Mouse (Mus musculus) neural tube, embryonic 15.5 days (tissue): ENCODE measurements at regions not wholly inside any gene's neighbourhood (a gene's known extent, or its start where the extent isn't known, plus 50 kb on each side); places are given as distances from the start of the nearest gene placed in this dataset.

Source experiments
- ATAC-seq: fragments of 200-750 bp; cut with Nextera tagmentation; 2 replicates; pipeline ENCODE4 v1.8.0; 2017; ENCODE audit warnings: mild to moderate bottlenecking, moderate TSS enrichment, moderate library complexity; ENCODE audit not compliant: low FRiP score
- H3K27ac ChIP-seq: fragments of 300-500 bp; sonication (generic); replicated peaks from 2 replicates; pipeline ENCODE4 v1.5.1; 2015; ENCODE audit warnings: mild to moderate bottlenecking, inconsistent platforms
- H3K27me3 ChIP-seq: fragments of 300-500 bp; sonication (generic); replicated peaks from 2 replicates; pipeline ENCODE4 v1.6.1; 2015; ENCODE audit warnings: inconsistent platforms
- H3K36me3 ChIP-seq: fragments of 300-500 bp; sonication (generic); 2 replicates; pipeline ENCODE4 v1.6.1; 2015; ENCODE audit warnings: inconsistent platforms
- H3K4me1 ChIP-seq: fragments of 300-500 bp; sonication (generic); 2 replicates; pipeline ENCODE4 v1.6.1; 2015; ENCODE audit warnings: inconsistent platforms
- H3K4me2 ChIP-seq: fragments of 300-500 bp; sonication (generic); 2 replicates; pipeline ENCODE4 v1.6.1; 2015; ENCODE audit warnings: inconsistent platforms, mild to moderate bottlenecking, moderate library complexity
- H3K4me3 ChIP-seq: fragments of 300-500 bp; sonication (generic); replicated peaks from 2 replicates; pipeline ENCODE4 v1.5.1; 2015; ENCODE audit warnings: mild to moderate bottlenecking, inconsistent platforms
- H3K9ac ChIP-seq: fragments of 300-500 bp; sonication (generic); replicated peaks from 2 replicates; pipeline ENCODE4 v1.6.1; 2015; ENCODE audit warnings: mild to moderate bottlenecking, inconsistent platforms
- H3K9me3 ChIP-seq: fragments of 300-500 bp; sonication (generic); replicated peaks from 2 replicates; pipeline ENCODE4 v1.6.1; 2016; ENCODE audit warnings: inconsistent platforms
- WGBS: fragments of 180-500 bp; shearing (Covaris S2); methylation state at CpG from one replicate; pipeline ENCODE4 v1.1.7; 2015; ENCODE audit warnings: mixed read lengths; 5-methylcytosine and 5-hydroxymethylcytosine counted together

- 59% methylated on average over 3 of the region's 3 CpGs for WGBS
- peak; percentile 53; the same call in 1 of the 2 replicates for ATAC-seq
Measured at GRCm38 (mm10) chr7:125308433-125308832, 136.0 kb upstream of the Kdm8 start.

GRCm38 (mm10) chr7:125310971-125311370 lies 133.5 kb upstream of the Kdm8 start:
- no peak for ATAC-seq
- H3K9ac ChIP-seq, result no peak overlapping the region
- H3K27me3 ChIP-seq, result no peaks in the 10 kb centered on the region
- no peaks in the 10 kb centered on the region for H3K9me3 ChIP-seq
- no peak overlapping the region for H3K27ac ChIP-seq
- peaks cover 9% of the 10 kb centered on the region; the same call in 1 of the 2 replicates for H3K4me1 ChIP-seq
- H3K36me3 ChIP-seq, result no peaks in the 10 kb centered on the region
- WGBS, result 57% methylated on average over 4 of the region's 4 CpGs
- H3K4me3 ChIP-seq, result no peak overlapping the region
- H3K4me2 ChIP-seq, result no peak overlapping the region

More at GRCm38 (mm10) chr7:125308433-125308832, 136.0 kb upstream of the Kdm8 start:
- H3K4me2 ChIP-seq, result no peak overlapping the region
- H3K4me1 ChIP-seq, result peaks cover 9% of the 10 kb centered on the region; the same call in 1 of the 2 replicates
- H3K9ac ChIP-seq, result no peak overlapping the region
- no peak overlapping the region for H3K27ac ChIP-seq
- H3K9me3 ChIP-seq, result no peaks in the 10 kb centered on the region
- no peaks in the 10 kb centered on the region for H3K36me3 ChIP-seq
- H3K27me3 ChIP-seq, result no peaks in the 10 kb centered on the region
- H3K4me3 ChIP-seq, result no peak overlapping the region

GRCm38 (mm10) chr7:125313604-125314003 lies 130.9 kb upstream of the Kdm8 start:
- no peaks in the 10 kb centered on the region for H3K36me3 ChIP-seq
- no peak overlapping the region for H3K4me2 ChIP-seq
- H3K27ac ChIP-seq, result no peak overlapping the region
- H3K27me3 ChIP-seq, result no peaks in the 10 kb centered on the region
- WGBS, result 74% methylated on average over 3 of the region's 3 CpGs
- peaks cover 9% of the 10 kb centered on the region; the same call in 1 of the 2 replicates for H3K4me1 ChIP-seq
- no peak overlapping the region for H3K9ac ChIP-seq
- H3K4me3 ChIP-seq, result no peak overlapping the region
- no peaks in the 10 kb centered on the region for H3K9me3 ChIP-seq
- ATAC-seq, result no peak

GRCm38 (mm10) chr7:125334769-125335168 lies 109.7 kb upstream of the Kdm8 start:
- H3K36me3 ChIP-seq, result no peaks in the 10 kb centered on the region
- H3K27ac ChIP-seq, result no peak overlapping the region
- ATAC-seq, result no peak
- H3K27me3 ChIP-seq, result peaks cover 19% of the 10 kb centered on the region; the same call in 1 of the 2 replicates
- no peak overlapping the region for H3K9ac ChIP-seq
- H3K9me3 ChIP-seq, result no peaks in the 10 kb centered on the region
- no peak overlapping the region for H3K4me2 ChIP-seq
- peaks cover 14% of the 10 kb centered on the region for H3K4me1 ChIP-seq
- WGBS, result 63% methylated on average over 2 of the region's 2 CpGs
- H3K4me3 ChIP-seq, result no peak overlapping the region

- H3K27ac ChIP-seq, result no peak overlapping the region
- peaks cover 24% of the 10 kb centered on the region for H3K4me1 ChIP-seq
- WGBS, result 30% methylated on average over 3 of the region's 3 CpGs
- no peaks in the 10 kb centered on the region for H3K9me3 ChIP-seq
- no peaks in the 10 kb centered on the region for H3K36me3 ChIP-seq
- H3K27me3 ChIP-seq, result peaks cover 19% of the 10 kb centered on the region; the same call in 1 of the 2 replicates
- ATAC-seq, result peak; percentile 84
- H3K4me3 ChIP-seq, result no peak overlapping the region
- H3K9ac ChIP-seq, result no peak overlapping the region
- H3K4me2 ChIP-seq, result no peak overlapping the region
Measured at GRCm38 (mm10) chr7:125335586-125336165, 108.8 kb upstream of the Kdm8 start.

- H3K36me3 ChIP-seq, result no peaks in the 10 kb centered on the region
- H3K27me3 ChIP-seq, result peaks cover 13% of the 10 kb centered on the region; the same call in 1 of the 2 replicates
- ATAC-seq, result no peak
- peaks cover 29% of the 10 kb centered on the region for H3K4me1 ChIP-seq
- no peak overlapping the region for H3K9ac ChIP-seq
- 81% methylated on average over 3 of the region's 3 CpGs for WGBS
- no peak overlapping the region for H3K27ac ChIP-seq
- H3K4me2 ChIP-seq, result no peak overlapping the region
- no peak overlapping the region for H3K4me3 ChIP-seq
- no peaks in the 10 kb centered on the region for H3K9me3 ChIP-seq
Measured at GRCm38 (mm10) chr7:125336826-125337225, 107.7 kb upstream of the Kdm8 start.

- 68% methylated on average over 6 of the region's 6 CpGs for WGBS
Measured at GRCm38 (mm10) chr7:125338177-125338751, 106.2 kb upstream of the Kdm8 start.

GRCm38 (mm10) chr7:125340326-125340905 lies 104.1 kb upstream of the Kdm8 start:
- H3K9ac ChIP-seq, result no peak overlapping the region

More at GRCm38 (mm10) chr7:125338177-125338751, 106.2 kb upstream of the Kdm8 start:
- H3K4me1 ChIP-seq, result peaks cover 29% of the 10 kb centered on the region
- no peak overlapping the region for H3K4me2 ChIP-seq
- H3K27ac ChIP-seq, result no peak overlapping the region
- H3K4me3 ChIP-seq, result no peak overlapping the region
- peaks cover 7% of the 10 kb centered on the region; the same call in 1 of the 2 replicates for H3K27me3 ChIP-seq
- H3K9me3 ChIP-seq, result no peaks in the 10 kb centered on the region
- no peaks in the 10 kb centered on the region for H3K36me3 ChIP-seq
- H3K9ac ChIP-seq, result no peak overlapping the region
- ATAC-seq, result no peak

GRCm38 (mm10) chr7:125349606-125350005 lies 94.9 kb upstream of the Kdm8 start:
- H3K9me3 ChIP-seq, result no peaks in the 10 kb centered on the region
- 0 out of 2 replicates have a peak, but pooled peaks cover 3% of the 10 kb centered on the region for H3K27me3 ChIP-seq
- WGBS, result 54% methylated on average over 3 of the region's 3 CpGs
- no peak overlapping the region for H3K4me2 ChIP-seq
- no peaks in the 10 kb centered on the region for H3K36me3 ChIP-seq
- no peak overlapping the region for H3K4me3 ChIP-seq
- no peak overlapping the region for H3K9ac ChIP-seq
- no peak for ATAC-seq
- H3K27ac ChIP-seq, result no peak overlapping the region
- peaks cover under 1% of the 10 kb centered on the region for H3K4me1 ChIP-seq

More at GRCm38 (mm10) chr7:125340326-125340905, 104.1 kb upstream of the Kdm8 start:
- no peaks in the 10 kb centered on the region for H3K9me3 ChIP-seq
- WGBS, result 35% methylated on average over 14 of the region's 14 CpGs
- H3K4me2 ChIP-seq, result peak overlapping the region; percentile 35
- ATAC-seq, result peak; percentile 72
- no peaks in the 10 kb centered on the region for H3K36me3 ChIP-seq
- no peak overlapping the region for H3K4me3 ChIP-seq
- H3K27ac ChIP-seq, result peak overlapping the region; percentile 68
- H3K27me3 ChIP-seq, result peaks cover 7% of the 10 kb centered on the region; the same call in 1 of the 2 replicates
- H3K4me1 ChIP-seq, result peaks cover 26% of the 10 kb centered on the region

GRCm38 (mm10) chr7:125354211-125354610 lies 90.3 kb upstream of the Kdm8 start:
- H3K9ac ChIP-seq, result no peak overlapping the region
- H3K4me1 ChIP-seq, result peaks cover 8% of the 10 kb centered on the region
- no peak overlapping the region for H3K27ac ChIP-seq
- H3K36me3 ChIP-seq, result no peaks in the 10 kb centered on the region
- 96% methylated on average over 1 of the region's 1 CpGs for WGBS
- no peak for ATAC-seq
- H3K27me3 ChIP-seq, result no peaks in the 10 kb centered on the region
- H3K4me3 ChIP-seq, result no peak overlapping the region
- H3K4me2 ChIP-seq, result no peak overlapping the region
- no peaks in the 10 kb centered on the region for H3K9me3 ChIP-seq

- peaks cover 8% of the 10 kb centered on the region for H3K4me1 ChIP-seq
- no peak overlapping the region for H3K27ac ChIP-seq
- no peaks in the 10 kb centered on the region for H3K36me3 ChIP-seq
- 44% methylated on average over 10 of the region's 10 CpGs for WGBS
- H3K4me2 ChIP-seq, result no peak overlapping the region
- H3K27me3 ChIP-seq, result no peaks in the 10 kb centered on the region
- no peak overlapping the region for H3K4me3 ChIP-seq
- no peak for ATAC-seq
- H3K9ac ChIP-seq, result no peak overlapping the region
- H3K9me3 ChIP-seq, result no peaks in the 10 kb centered on the region
Measured at GRCm38 (mm10) chr7:125354956-125355355, 89.5 kb upstream of the Kdm8 start.

- Histone ChIP-seq H3K9ac (no peak overlapping the region), H3K27me3 (no peaks in the 10 kb centered on the region), H3K27ac (no peak overlapping the region), H3K4me2 (no peak overlapping the region), H3K4me3 (no peak overlapping the region), H3K4me1 (peaks cover 8% of the 10 kb centered on the region), H3K36me3 (no peaks in the 10 kb centered on the region), H3K9me3 (no peaks in the 10 kb centered on the region)
- no peak for ATAC-seq
- 51% methylated on average over 4 of the region's 4 CpGs for WGBS
Measured at GRCm38 (mm10) chr7:125358016-125358415, 86.5 kb upstream of the Kdm8 start.
